Mouse (Mus musculus): ENCODE measurements at regions not wholly inside any gene's neighbourhood (a gene's known extent, or its start where the extent isn't known, plus 50 kb on each side); places are given as distances from the start of the nearest gene placed in this dataset.

DNA sequence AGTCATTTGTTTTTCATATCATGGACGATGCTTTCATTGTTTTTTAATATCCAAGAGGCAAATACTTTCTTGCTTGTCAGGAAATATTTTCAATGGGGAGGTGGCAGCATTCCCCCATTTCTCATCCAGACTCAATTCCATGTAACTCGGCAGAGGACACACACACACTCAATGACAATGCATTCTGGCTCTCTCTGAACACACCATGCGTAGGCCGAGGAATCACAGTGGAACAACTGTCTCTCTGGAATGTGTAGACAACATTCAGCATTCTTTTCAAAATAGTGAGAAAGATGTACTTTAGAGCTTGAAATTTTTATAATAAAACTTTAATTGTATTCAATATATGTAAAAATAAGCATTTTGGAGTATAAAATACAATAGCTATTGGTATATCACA lies 265.5 kb downstream of the Ndfip2 start:
- Histone ChIP-seq H3K27ac (ENCODE audit: insufficient read depth, low read depth) (no peak overlapping the region), H3K36me3 (replicated peaks in 1 of 2; ENCODE audit: control insufficient read depth in 1 of 2, insufficient read depth in 1 of 2, low read length in 1 of 2) (no peaks in the 10 kb centered on the region), H3K4me1 (ENCODE audit: control insufficient read depth in 1 of 2, insufficient read depth in 2 of 2) (no peaks in the 10 kb centered on the region), H3K79me2 (replicated peaks; ENCODE audit: control insufficient read depth, extremely low read depth, insufficient read depth, poor library complexity, severe bottlenecking) (no peaks in the 10 kb centered on the region), H3K9me3 (replicated peaks; ENCODE audit: low read length) (peaks cover 23% of the 10 kb centered on the region), H3K27me3 (replicated peaks) (no peaks in the 10 kb centered on the region), H3K4me2 (ENCODE audit: insufficient read depth, low read depth, poor library complexity, severe bottlenecking) (no peak overlapping the region), H3K4me3 (replicated peaks in 1 of 3; ENCODE audit: low read depth in 2 of 3, low read length in 2 of 3, poor library complexity in 1 of 3) (no peak overlapping the region), H3K9ac (ENCODE audit: insufficient read depth, low read depth) (no peak overlapping the region)
- in situ Hi-C loops (cut with MboI; ENCODE audit: low pct_ligation_motif_present, low pct_unique_long_range_greater_than_20kb, low sequenced_read_pairs) (no loop called here), dilution Hi-C loops (cut with MboI; ENCODE audit: extremely low pct_ligation_motif_present, extremely low pct_unique_long_range_greater_than_20kb, low sequenced_read_pairs) (no loop called here)
- TF ChIP-seq MYC (IDR thresholded peaks at IDR 0.05; ENCODE audit: low read depth, low read length), result no peak
- TF ChIP-seq TBP (conservative IDR thresholded peaks at IDR 0.05; ENCODE audit: low read depth, low read length), result no peak
- TF ChIP-seq POLR2A (IDR thresholded peaks at IDR 0.05; ENCODE audit: low read depth, low read length), result no peak
- TF ChIP-seq ZKSCAN1 (IDR thresholded peaks at IDR 0.05; ENCODE audit: borderline replicate concordance, low read depth, low read length), result no peak
- no peak for TF ChIP-seq RCOR1 (conservative IDR thresholded peaks at IDR 0.05; ENCODE audit: low read depth, low read length)
- TF ChIP-seq NRF1 (IDR thresholded peaks at IDR 0.05; ENCODE audit: low read depth, low read length), result no peak
- TF ChIP-seq ZC3H11A (IDR thresholded peaks at IDR 0.05; ENCODE audit: low read depth, low read length), result no peak
- TF ChIP-seq ZNF384 (IDR thresholded peaks at IDR 0.05; ENCODE audit: low read depth, low read length), result no peak
- no peak for DNase-seq (ENCODE audit: extremely low read depth)

DNA sequence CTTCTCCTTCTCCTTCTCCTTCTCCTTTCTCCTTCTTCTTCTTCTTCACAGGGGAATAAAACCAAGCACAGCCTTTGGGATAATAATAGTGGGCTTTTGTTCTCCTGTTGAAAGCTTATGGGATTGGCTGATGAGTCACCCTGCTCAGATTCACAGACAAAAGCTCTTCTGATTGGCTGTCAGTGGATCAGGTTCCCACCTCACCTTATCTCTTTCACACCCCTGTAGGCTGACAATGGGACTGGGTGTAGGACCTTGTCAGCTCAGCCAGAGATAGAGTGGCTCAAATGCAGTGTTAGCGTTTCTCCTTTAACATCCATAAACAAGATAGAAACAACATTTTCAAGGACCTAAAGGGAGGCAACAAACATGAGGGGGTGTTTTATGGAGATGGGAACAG lies 263.9 kb downstream of the Ndfip2 start:
- no peak overlapping the region for H3K4me3 ChIP-seq (replicated peaks in 1 of 3; ENCODE audit: low read depth in 2 of 3, low read length in 2 of 3, poor library complexity in 1 of 3)
- peaks cover 19% of the 10 kb centered on the region for H3K9me3 ChIP-seq (replicated peaks; ENCODE audit: low read length)
- H3K27me3 ChIP-seq (replicated peaks), result no peaks in the 10 kb centered on the region
- H3K79me2 ChIP-seq (replicated peaks; ENCODE audit: control insufficient read depth, extremely low read depth, insufficient read depth, poor library complexity, severe bottlenecking), result no peaks in the 10 kb centered on the region
- no peaks in the 10 kb centered on the region for H3K36me3 ChIP-seq (replicated peaks in 1 of 2; ENCODE audit: control insufficient read depth in 1 of 2, insufficient read depth in 1 of 2, low read length in 1 of 2)
- DNase-seq (ENCODE audit: extremely low read depth), result no peak
- H3K4me2 ChIP-seq (ENCODE audit: insufficient read depth, low read depth, poor library complexity, severe bottlenecking), result no peak overlapping the region
- in situ Hi-C loops (cut with MboI; ENCODE audit: low pct_ligation_motif_present, low pct_unique_long_range_greater_than_20kb, low sequenced_read_pairs) (no loop called here), dilution Hi-C loops (cut with MboI; ENCODE audit: extremely low pct_ligation_motif_present, extremely low pct_unique_long_range_greater_than_20kb, low sequenced_read_pairs) (no loop called here)
- H3K9ac ChIP-seq (ENCODE audit: insufficient read depth, low read depth), result no peak overlapping the region
- TF ChIP-seq MXI1 (IDR thresholded peaks at IDR 0.05; ENCODE audit: low read depth, low read length) (no peak), POLR2AphosphoS2 (IDR thresholded peaks at IDR 0.05; ENCODE audit: low read depth, low read length) (no peak), ZC3H11A (IDR thresholded peaks at IDR 0.05; ENCODE audit: low read depth, low read length) (no peak), USF2 (conservative IDR thresholded peaks at IDR 0.05; ENCODE audit: low read depth, low read length) (no peak), PAX5 (IDR thresholded peaks at IDR 0.05; ENCODE audit: low read length) (no peak), MYC (IDR thresholded peaks at IDR 0.05; ENCODE audit: low read depth, low read length) (no peak), POLR2A (IDR thresholded peaks at IDR 0.05; ENCODE audit: low read depth, low read length) (no peak), CHD1 (IDR thresholded peaks at IDR 0.05; ENCODE audit: low read depth, low read length) (no peak), KAT2A (IDR thresholded peaks at IDR 0.05; ENCODE audit: insufficient replicate concordance, low read length) (no peak), RAD21 (IDR thresholded peaks at IDR 0.05; ENCODE audit: low read depth, low read length) (no peak), GABPA (IDR thresholded peaks at IDR 0.05; ENCODE audit: insufficient replicate concordance, low read depth, low read length) (no peak), ZKSCAN1 (IDR thresholded peaks at IDR 0.05; ENCODE audit: borderline replicate concordance, low read depth, low read length) (no peak), JUN (IDR thresholded peaks at IDR 0.05; ENCODE audit: insufficient read depth, low read depth, low read length) (no peak), ZNF384 (IDR thresholded peaks at IDR 0.05; ENCODE audit: low read depth, low read length) (no peak), JUND (conservative IDR thresholded peaks at IDR 0.05; ENCODE audit: low read depth, low read length) (no peak), MAFK (IDR thresholded peaks at IDR 0.05; ENCODE audit: insufficient replicate concordance, low read length) (no peak), EP300 (IDR thresholded peaks at IDR 0.05; ENCODE audit: low read length) (no peak)
- H3K27ac ChIP-seq (ENCODE audit: insufficient read depth, low read depth), result no peak overlapping the region
- no peaks in the 10 kb centered on the region for H3K4me1 ChIP-seq (ENCODE audit: control insufficient read depth in 1 of 2, insufficient read depth in 2 of 2)

Measured in CH12.LX (cell line).